Mouse (Mus musculus): ENCODE measurements around the gene Olfr374. TPM values are rescaled to one million over a fixed set of nuclear protein-coding genes. Genes with fewer than 3 reads are reported as not detected.

Olfr374 gene
- polyA plus RNA-seq, 1 experiment from 2014 or later = 0.13 TPM

DNA sequence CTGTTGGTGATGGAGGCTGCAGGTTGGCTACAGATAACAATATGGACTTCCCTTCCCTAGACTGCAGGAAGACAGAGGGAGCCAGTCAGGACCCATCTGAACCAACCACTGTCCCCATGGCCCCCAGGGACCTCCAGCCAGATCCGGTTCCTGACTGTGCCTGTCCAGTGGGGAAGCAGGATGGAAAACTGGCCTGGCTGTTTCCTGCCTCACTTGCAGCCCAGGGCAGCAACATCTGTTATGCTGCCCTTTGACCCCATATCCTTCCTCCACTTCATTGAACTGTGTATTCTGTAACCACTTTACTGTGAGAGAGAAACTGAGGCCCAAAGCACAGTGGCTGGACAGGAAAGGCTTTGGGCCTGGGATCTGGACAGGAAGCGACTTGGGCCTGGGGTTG is 24.4 kb downstream of the Olfr374 start:
- Histone ChIP-seq H3K4me2 (ENCODE audit: low read depth, low read length) (no peak overlapping the region), H3K4me1 (ENCODE audit: control insufficient read depth, insufficient read depth, low read length) (no peaks in the 10 kb centered on the region), H3K27ac (replicated peaks; ENCODE audit: low read depth, low read length) (no peak overlapping the region), H3K9ac (replicated peaks; ENCODE audit: low read length) (no peak overlapping the region), H3K36me3 (replicated peaks; ENCODE audit: control insufficient read depth, insufficient read depth, low read depth, low read length) (no peaks in the 10 kb centered on the region), H3K27me3 (ENCODE audit: control insufficient read depth, insufficient read depth, low read length) (no peaks in the 10 kb centered on the region), H3K9me3 (replicated peaks; ENCODE audit: control insufficient read depth, low read length) (no peaks in the 10 kb centered on the region), H3K4me3 (ENCODE audit: low read depth, low read length) (no peak overlapping the region)
- peak; percentile 31 for DNase-seq (ENCODE audit: low spot score)
- WGBS = 38% methylated on average over 2 of the region's 2 CpGs
- no peak for ATAC-seq (replicated peaks; ENCODE audit: insufficient number of reproducible peaks, low FRiP score, low TSS enrichment, low read depth)

- H3K36me3 ChIP-seq (replicated peaks; ENCODE audit: control insufficient read depth, insufficient read depth, low read depth, low read length) = no peaks in the 10 kb centered on the region
- H3K4me2 ChIP-seq (ENCODE audit: low read depth, low read length) = no peak overlapping the region
- H3K27ac ChIP-seq (replicated peaks; ENCODE audit: low read depth, low read length) = no peak overlapping the region
- no peaks in the 10 kb centered on the region for H3K27me3 ChIP-seq (ENCODE audit: control insufficient read depth, insufficient read depth, low read length)
- WGBS = 81% methylated on average over 2 of the region's 2 CpGs
- no peak for DNase-seq (ENCODE audit: low spot score)
- H3K4me3 ChIP-seq (ENCODE audit: low read depth, low read length) = no peak overlapping the region
- no peaks in the 10 kb centered on the region for H3K4me1 ChIP-seq (ENCODE audit: control insufficient read depth, insufficient read depth, low read length)
- no peak for ATAC-seq (replicated peaks; ENCODE audit: insufficient number of reproducible peaks, low FRiP score, low TSS enrichment, low read depth)
- no peaks in the 10 kb centered on the region for H3K9me3 ChIP-seq (replicated peaks; ENCODE audit: control insufficient read depth, low read length)
- no peak overlapping the region for H3K9ac ChIP-seq (replicated peaks; ENCODE audit: low read length)
Observed at GRCm38 (mm10) chr8:72131901-72132300, 25.1 kb downstream of the Olfr374 start.

DNA sequence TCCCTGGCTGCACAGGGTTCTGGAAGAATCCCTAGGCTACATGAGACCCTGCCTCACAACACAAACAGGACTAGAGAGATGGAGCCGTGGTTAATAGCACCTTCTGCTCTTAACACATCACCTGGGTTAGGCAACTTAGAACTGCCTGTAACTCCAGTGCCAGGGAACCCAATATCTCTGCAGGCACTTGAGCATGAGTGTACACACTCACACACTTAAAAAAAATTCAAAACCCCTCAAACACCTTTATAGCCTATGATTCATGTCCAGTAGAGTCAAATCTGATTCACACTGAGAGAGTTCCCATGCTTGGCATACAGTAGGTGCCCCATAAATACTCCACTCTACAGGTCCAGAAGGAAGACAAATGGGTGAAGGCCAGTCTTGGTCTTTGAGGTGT is 25.6 kb downstream of the Olfr374 start:
- whole genome bisulfite sequencing = 68% methylated on average over 1 of the region's 1 CpGs
- H3K27me3 ChIP-seq (ENCODE audit: control insufficient read depth, insufficient read depth, low read length) = no peaks in the 10 kb centered on the region
- no peak overlapping the region for H3K4me3 ChIP-seq (ENCODE audit: low read depth, low read length)
- H3K4me2 ChIP-seq (ENCODE audit: low read depth, low read length) = no peak overlapping the region
- H3K9ac ChIP-seq (replicated peaks; ENCODE audit: low read length) = no peak overlapping the region
- H3K9me3 ChIP-seq (replicated peaks; ENCODE audit: control insufficient read depth, low read length) = no peaks in the 10 kb centered on the region
- ATAC-seq (replicated peaks; ENCODE audit: insufficient number of reproducible peaks, low FRiP score, low TSS enrichment, low read depth) = no peak
- H3K27ac ChIP-seq (replicated peaks; ENCODE audit: low read depth, low read length) = no peak overlapping the region
- DNase-seq (ENCODE audit: low spot score) = no peak
- H3K36me3 ChIP-seq (replicated peaks; ENCODE audit: control insufficient read depth, insufficient read depth, low read depth, low read length) = no peaks in the 10 kb centered on the region
- no peaks in the 10 kb centered on the region for H3K4me1 ChIP-seq (ENCODE audit: control insufficient read depth, insufficient read depth, low read length)

GRCm38 (mm10) chr8:72132891-72133290 is 26.1 kb downstream of the Olfr374 start:
- no peaks in the 10 kb centered on the region for H3K9me3 ChIP-seq (replicated peaks; ENCODE audit: control insufficient read depth, low read length)
- H3K36me3 ChIP-seq (replicated peaks; ENCODE audit: control insufficient read depth, insufficient read depth, low read depth, low read length) = no peaks in the 10 kb centered on the region
- no peak overlapping the region; the same call in 1 of the 2 replicates for H3K27ac ChIP-seq (replicated peaks; ENCODE audit: low read depth, low read length)
- ATAC-seq (replicated peaks; ENCODE audit: insufficient number of reproducible peaks, low FRiP score, low TSS enrichment, low read depth) (no peak), DNase-seq (ENCODE audit: low spot score) (no peak)
- no peak overlapping the region for H3K4me3 ChIP-seq (ENCODE audit: low read depth, low read length)
- no peaks in the 10 kb centered on the region for H3K4me1 ChIP-seq (ENCODE audit: control insufficient read depth, insufficient read depth, low read length)
- H3K9ac ChIP-seq (replicated peaks; ENCODE audit: low read length) = no peak overlapping the region
- no peak overlapping the region for H3K4me2 ChIP-seq (ENCODE audit: low read depth, low read length)
- no peaks in the 10 kb centered on the region for H3K27me3 ChIP-seq (ENCODE audit: control insufficient read depth, insufficient read depth, low read length)
- 67% methylated on average over 1 of the region's 1 CpGs for WGBS

- DNase-seq (ENCODE audit: low spot score) = no peak
- Histone ChIP-seq H3K9me3 (replicated peaks; ENCODE audit: control insufficient read depth, low read length) (no peaks in the 10 kb centered on the region), H3K27me3 (ENCODE audit: control insufficient read depth, insufficient read depth, low read length) (no peaks in the 10 kb centered on the region), H3K4me2 (ENCODE audit: low read depth, low read length) (no peak overlapping the region), H3K4me3 (ENCODE audit: low read depth, low read length) (no peak overlapping the region), H3K4me1 (ENCODE audit: control insufficient read depth, insufficient read depth, low read length) (no peaks in the 10 kb centered on the region), H3K27ac (replicated peaks; ENCODE audit: low read depth, low read length) (no peak overlapping the region; the same call in 1 of the 2 replicates), H3K36me3 (replicated peaks; ENCODE audit: control insufficient read depth, insufficient read depth, low read depth, low read length) (no peaks in the 10 kb centered on the region), H3K9ac (replicated peaks; ENCODE audit: low read length) (no peak overlapping the region)
- no peak for ATAC-seq (replicated peaks; ENCODE audit: insufficient number of reproducible peaks, low FRiP score, low TSS enrichment, low read depth)
- 20% methylated on average over 1 of the region's 1 CpGs for WGBS
Observed at GRCm38 (mm10) chr8:72133507-72133906, 26.7 kb downstream of the Olfr374 start.

DNA sequence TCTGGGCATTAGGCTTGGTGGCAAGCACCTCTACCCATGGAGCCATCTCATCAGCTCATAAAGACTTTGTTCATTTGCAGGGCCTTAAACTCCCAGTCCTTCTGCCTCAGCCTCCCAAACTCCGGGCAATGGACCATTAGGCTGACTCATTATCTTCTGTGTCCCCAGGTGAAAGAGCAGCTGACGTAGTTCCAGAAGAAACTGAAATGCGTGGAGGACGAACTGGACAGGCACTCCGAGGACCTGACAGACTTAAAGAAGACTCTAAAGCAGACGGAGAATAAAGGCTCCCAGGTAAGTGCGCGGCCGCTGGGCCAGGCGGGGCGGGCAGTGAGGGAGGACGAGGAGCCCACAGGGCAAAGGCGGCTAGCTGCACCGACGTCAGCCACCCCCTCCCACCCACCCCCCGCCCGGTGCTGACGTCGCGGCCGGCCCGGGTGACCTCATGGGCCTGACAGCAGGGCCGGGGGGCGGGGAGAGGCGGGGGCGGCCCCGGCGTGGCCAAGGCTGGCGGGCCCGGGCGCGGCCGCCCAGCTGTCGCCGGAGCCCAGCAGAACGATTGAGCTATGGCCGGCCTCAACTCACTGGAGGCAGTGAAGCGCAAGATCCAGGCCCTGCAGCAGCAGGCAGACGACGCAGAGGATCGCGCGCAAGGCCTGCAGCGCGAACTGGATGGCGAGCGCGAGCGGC is 28.1 kb downstream of the Olfr374 start, which contains the start of gene Tpm4:
TSS of gene Tpm4 (plus strand) at position 220 of the 690 bp plus-strand sequence.
- H3K4me3 ChIP-seq (ENCODE audit: low read depth, low read length) = peak within 1 kb of the TSS; percentile 88
- H3K27me3 ChIP-seq (ENCODE audit: control insufficient read depth, insufficient read depth, low read length) = no peaks in the 10 kb centered on the region
- no peaks in the 10 kb centered on the region for H3K9me3 ChIP-seq (replicated peaks; ENCODE audit: control insufficient read depth, low read length)
- WGBS = under 1% methylated on average over 35 of the region's 49 CpGs
- H3K36me3 ChIP-seq (replicated peaks; ENCODE audit: control insufficient read depth, insufficient read depth, low read depth, low read length) = peaks cover 4% of the 10 kb centered on the region
- peak within 1 kb of the TSS; percentile 82 for H3K4me2 ChIP-seq (ENCODE audit: low read depth, low read length)
- H3K9ac ChIP-seq (replicated peaks; ENCODE audit: low read length) = peak within 1 kb of the TSS; percentile 99
- H3K27ac ChIP-seq (replicated peaks; ENCODE audit: low read depth, low read length) = peak within 1 kb of the TSS; percentile 99
- DNase-seq (ENCODE audit: low spot score) (peak; percentile 82), ATAC-seq (replicated peaks; ENCODE audit: insufficient number of reproducible peaks, low FRiP score, low TSS enrichment, low read depth) (peak; percentile 79)
- H3K4me1 ChIP-seq (ENCODE audit: control insufficient read depth, insufficient read depth, low read length) = no peaks in the 10 kb centered on the region

DNA sequence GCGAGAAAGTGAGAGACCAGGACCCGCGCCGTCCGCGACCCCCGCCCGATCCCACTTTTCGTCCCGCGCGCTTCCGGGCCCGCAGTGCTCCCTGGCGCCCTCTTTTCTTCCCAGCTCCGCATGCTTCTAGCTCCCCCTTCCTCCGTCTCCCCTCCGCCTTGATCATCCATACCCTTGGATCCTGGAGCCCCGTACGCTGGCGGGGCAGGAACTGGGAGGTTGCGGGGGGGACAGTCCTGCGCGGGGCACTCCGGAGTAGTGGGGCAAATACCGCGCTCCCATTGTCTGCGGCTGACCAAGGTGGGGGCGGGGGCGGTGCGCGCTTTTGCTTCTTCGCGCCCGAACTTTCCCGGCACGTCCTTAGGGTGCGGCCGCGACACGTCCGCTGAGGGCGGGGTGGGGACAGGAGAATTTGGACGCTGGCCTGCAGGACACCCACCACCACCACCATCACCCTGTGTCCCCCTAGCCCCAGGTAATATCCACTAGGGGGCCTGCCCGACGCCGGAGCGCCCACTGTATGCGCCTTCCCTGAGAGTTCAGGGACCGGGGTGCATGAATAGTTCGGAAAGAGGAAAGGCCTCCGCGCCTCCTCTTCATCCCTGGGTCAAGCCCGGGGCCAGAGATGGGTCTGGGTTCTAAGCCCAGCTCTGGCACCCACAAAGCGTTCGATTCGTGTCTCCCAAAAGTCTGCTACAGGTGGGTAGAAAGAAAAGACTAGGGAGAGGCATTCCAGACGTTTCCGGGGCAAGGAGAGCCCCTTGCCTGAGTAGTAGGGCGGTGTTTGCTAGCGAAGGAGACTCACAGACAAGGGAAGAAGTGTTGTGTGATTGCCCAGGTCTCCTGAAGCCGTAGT is 28.8 kb downstream of the Olfr374 start:
- Histone ChIP-seq H3K4me3 (ENCODE audit: low read depth, low read length) (peak overlapping the region; percentile 88), H3K9me3 (replicated peaks; ENCODE audit: control insufficient read depth, low read length) (no peaks in the 10 kb centered on the region), H3K4me2 (ENCODE audit: low read depth, low read length) (peak overlapping the region; percentile 82), H3K27ac (replicated peaks; ENCODE audit: low read depth, low read length) (peak overlapping the region; percentile 99), H3K4me1 (ENCODE audit: control insufficient read depth, insufficient read depth, low read length) (no peaks in the 10 kb centered on the region), H3K36me3 (replicated peaks; ENCODE audit: control insufficient read depth, insufficient read depth, low read depth, low read length) (peaks cover 4% of the 10 kb centered on the region), H3K27me3 (ENCODE audit: control insufficient read depth, insufficient read depth, low read length) (no peaks in the 10 kb centered on the region), H3K9ac (replicated peaks; ENCODE audit: low read length) (peak overlapping the region; percentile 99)
- DNase-seq (ENCODE audit: low spot score) (peak; percentile 73), ATAC-seq (replicated peaks; ENCODE audit: insufficient number of reproducible peaks, low FRiP score, low TSS enrichment, low read depth) (peak; percentile 75)
- WGBS = under 1% methylated on average over 58 of the region's 62 CpGs

All from embryonic facial prominence, embryonic 11.5 days (tissue).